16 mouse cellular contexts compared by ENCODE assay signal in the genomic region with DNA sequence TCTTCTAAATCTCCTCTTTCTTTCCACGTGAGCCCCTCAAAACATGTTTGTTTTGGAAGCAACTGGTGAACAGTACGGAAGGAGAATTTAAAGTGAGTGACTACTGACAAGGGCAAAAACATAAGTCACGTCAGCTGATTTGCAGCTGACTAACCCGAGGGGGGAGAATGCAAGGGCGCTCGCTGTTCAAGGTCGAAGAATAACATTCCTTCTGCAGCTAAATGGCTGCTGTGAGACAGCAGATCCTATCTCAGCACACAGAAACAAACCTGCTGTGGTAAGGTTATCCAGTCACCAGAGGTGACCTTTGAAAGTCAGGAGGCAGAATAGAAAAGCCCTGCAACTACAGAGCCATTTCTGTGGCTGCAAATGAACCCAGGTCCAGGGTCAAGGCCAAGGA. TPM values are rescaled to one million over a fixed set of nuclear protein-coding genes. Genes with fewer than 3 reads are reported as not detected.
A peak's percentile ranks its signal among the peaks of the same experiment; 100 is the strongest.
DNase-seq lines count a peak whose midpoint lies in the region; ATAC-seq lines count a peak whose summit lies in the region.
"Had no signal": no experiment of that assay in that cellular context is flagged by ENCODE, and none has a peak within 500 bp of the region (broad histone marks: within the 10 kb centered on the region; RNA-seq: fewer than 3 reads in every experiment).

No protein-coding gene starts in this region.

- 12% methylated on average over 7 of the region's 7 CpGs for WGBS in heart, embryonic 14.5 days
- 38% methylated on average over 7 of the region's 7 CpGs for WGBS in kidney, embryonic 14.5 days
- 70% methylated on average over 7 of the region's 7 CpGs for WGBS in midbrain, embryonic 14.5 days

- H3K9me3 ChIP-seq in heart, embryonic 14.5 days (ENCODE audit: control insufficient read depth, low read length) = no peaks in the 10 kb centered on the region
- H3K9me3 ChIP-seq in kidney, embryonic 14.5 days (ENCODE audit: control insufficient read depth, low read length) = no peaks in the 10 kb centered on the region
- H3K9me3 ChIP-seq in midbrain, embryonic 14.5 days (ENCODE audit: control insufficient read depth, low read length) = no peaks in the 10 kb centered on the region
- H3K9me3 ChIP-seq: embryonic facial prominence, embryonic 10.5 days; limb, embryonic 12.5 days had no signal

- no peak overlapping the region for H3K4me3 ChIP-seq in heart, embryonic 14.5 days (ENCODE audit: control insufficient read depth in 1 of 2, insufficient read depth in 1 of 2, low read depth in 1 of 2, low read length in 2 of 2)
- H3K4me3 ChIP-seq in kidney, embryonic 14.5 days (ENCODE audit: low read length) = no peak overlapping the region
- no peak overlapping the region for H3K4me3 ChIP-seq in midbrain, embryonic 14.5 days (replicated peaks; ENCODE audit: low read depth, low read length)
- H3K4me3 ChIP-seq: embryonic facial prominence, embryonic 10.5 days; limb, embryonic 12.5 days had no signal

- peaks cover 0 to 19% of the 10 kb centered on the region in 2 experiments; a peak in 3 of 4 replicates for H3K4me1 ChIP-seq in heart, embryonic 14.5 days (ENCODE audit: control insufficient read depth in 2 of 2, insufficient read depth in 2 of 2, low read length in 2 of 2)
- H3K4me1 ChIP-seq in kidney, embryonic 14.5 days (ENCODE audit: control insufficient read depth, insufficient read depth, low read length) = no peaks in the 10 kb centered on the region
- no peaks in the 10 kb centered on the region for H3K4me1 ChIP-seq in midbrain, embryonic 14.5 days (ENCODE audit: control insufficient read depth, insufficient read depth, low read length)
- H3K4me1 ChIP-seq: limb, embryonic 12.5 days had no signal

- peak; percentile 69; the same call in 1 of the 2 replicates for ATAC-seq in heart, embryonic 14.5 days (ENCODE audit: insufficient number of reproducible peaks, insufficient read depth, low FRiP score, low read depth)
- ATAC-seq in kidney, embryonic 14.5 days (ENCODE audit: low FRiP score, low TSS enrichment) = peak; percentile 55; the same call in 1 of the 2 replicates
- ATAC-seq in midbrain, embryonic 14.5 days (ENCODE audit: low FRiP score, low TSS enrichment) = no peak
- ATAC-seq: CD4-positive, CD25-positive, alpha-beta regulatory T cell, adult 4 months had no signal

- no peaks in the 10 kb centered on the region for H3K36me3 ChIP-seq in heart, embryonic 14.5 days (ENCODE audit: control insufficient read depth, insufficient read depth, low read length)
- no peaks in the 10 kb centered on the region for H3K36me3 ChIP-seq in kidney, embryonic 14.5 days (ENCODE audit: control insufficient read depth, insufficient read depth, low read length)
- no peaks in the 10 kb centered on the region for H3K36me3 ChIP-seq in midbrain, embryonic 14.5 days (ENCODE audit: control insufficient read depth, insufficient read depth, low read length)
- H3K36me3 ChIP-seq: embryonic facial prominence, embryonic 10.5 days; limb, embryonic 12.5 days had no signal

- no peaks in the 10 kb centered on the region for H3K27me3 ChIP-seq in heart, embryonic 14.5 days (ENCODE audit: control insufficient read depth, insufficient read depth, low read length)
- no peaks in the 10 kb centered on the region for H3K27me3 ChIP-seq in kidney, embryonic 14.5 days (ENCODE audit: control insufficient read depth, insufficient read depth, low read length)
- H3K27me3 ChIP-seq in midbrain, embryonic 14.5 days (ENCODE audit: control insufficient read depth, insufficient read depth, low read length) = no peaks in the 10 kb centered on the region
- H3K27me3 ChIP-seq: limb, embryonic 12.5 days had no signal

- DNase-seq in R1 (ENCODE audit: low read depth, low spot score) = peak; percentile 53
- peak; percentile 69 for DNase-seq in adrenal gland, postnatal 10 days
- DNase-seq in layer of hippocampus, adult 9-11 months = no peak
- DNase-seq in embryo, embryonic 10 days (ENCODE audit: low spot score) = no peak
- no peak for DNase-seq in cerebellum, adult 11-12 months
- DNase-seq in midbrain, embryonic 14.5 days = no peak
- DNase-seq: cerebellum, adult 18-20 months; layer of hippocampus, postnatal 36 days; right cerebral cortex, postnatal 25 days; thymus, postnatal 25 days had no signal

- 0 out of 2 replicates have a peak overlapping the region, but pooled peaks have one; percentile 2 for H3K4me2 ChIP-seq in heart, embryonic 14.5 days (ENCODE audit: low read length)
- no peak overlapping the region for H3K4me2 ChIP-seq in kidney, embryonic 14.5 days (replicated peaks; ENCODE audit: low read depth, low read length)
- H3K4me2 ChIP-seq in midbrain, embryonic 14.5 days (ENCODE audit: low read length) = no peak overlapping the region
- H3K4me2 ChIP-seq: limb, embryonic 12.5 days had no signal

- peak overlapping the region; percentile 69 to 78 for H3K27ac ChIP-seq in heart, embryonic 14.5 days (replicated peaks in 1 of 2; ENCODE audit: control insufficient read depth in 1 of 2, insufficient read depth in 1 of 2, low read depth in 2 of 2, low read length in 2 of 2)
- H3K27ac ChIP-seq in kidney, embryonic 14.5 days (ENCODE audit: low read depth, low read length) = no peak overlapping the region
- no peak overlapping the region for H3K27ac ChIP-seq in midbrain, embryonic 14.5 days (replicated peaks; ENCODE audit: low read depth, low read length)
- H3K27ac ChIP-seq: embryonic facial prominence, embryonic 10.5 days; limb, embryonic 12.5 days; macrophage had no signal

- no peak overlapping the region for H3K9ac ChIP-seq in heart, embryonic 14.5 days (ENCODE audit: low read length)
- H3K9ac ChIP-seq in kidney, embryonic 14.5 days (ENCODE audit: low read depth, low read length) = no peak overlapping the region
- H3K9ac ChIP-seq in midbrain, embryonic 14.5 days (replicated peaks; ENCODE audit: low read length) = no peak overlapping the region
- H3K9ac ChIP-seq: limb, embryonic 12.5 days had no signal

RNA-seq across cellular contexts. Expression of a gene that starts 47.1 kb away (rescaled TPM):
- 10 to 100 TPM; 15.7 to 17.9 TPM for total RNA-seq in adrenal gland, postnatal 10 days (2021)
- 5.5 and 5.9 TPM in 2 replicates for polyA plus RNA-seq in heart, embryonic 14.5 days (2014; fragmentation: Nextera tagmentation; extraction: Ambion mirVana)
- polyA plus RNA-seq in kidney, embryonic 14.5 days (2014; fragmentation: Nextera tagmentation; extraction: Ambion mirVana) = 5.5 and 6.1 TPM in 2 replicates
- 8.9 and 10.4 TPM in 2 replicates for polyA plus RNA-seq in midbrain, embryonic 14.5 days (2014; fragmentation: Nextera tagmentation; extraction: Ambion mirVana)

Comparison
In these comparisons a context has a peak if more than half of its experiments do, and no peak if none do; other contexts are left out.
1. DNase-seq: peak in R1 (single experiment) and adrenal gland, postnatal 10 days (single experiment); none in layer of hippocampus, adult 9-11 months (single experiment), embryo, embryonic 10 days (single experiment), cerebellum, adult 11-12 months (single experiment) and midbrain, embryonic 14.5 days (single experiment).
2. H3K27ac ChIP-seq: peak in heart, embryonic 14.5 days (2 of 2); none in kidney, embryonic 14.5 days (single experiment) and midbrain, embryonic 14.5 days (single experiment).